Mouse (Mus musculus) liver, embryonic 14.5 days (tissue): Measurements from ENCODE around the gene Spats2.

ENCODE experiments used
- CTCF ChIP-seq: IDR thresholded peaks from 2 replicates; pipeline ENCODE4 v1.5.1; 2016; ENCODE audit warnings: antibody characterized with exemption, low read depth, control low read depth
- EP300 ChIP-seq: IDR thresholded peaks from 2 replicates; pipeline ENCODE4 v1.6.1; 2016; ENCODE audit warnings: antibody characterized with exemption, low read depth

DNA sequence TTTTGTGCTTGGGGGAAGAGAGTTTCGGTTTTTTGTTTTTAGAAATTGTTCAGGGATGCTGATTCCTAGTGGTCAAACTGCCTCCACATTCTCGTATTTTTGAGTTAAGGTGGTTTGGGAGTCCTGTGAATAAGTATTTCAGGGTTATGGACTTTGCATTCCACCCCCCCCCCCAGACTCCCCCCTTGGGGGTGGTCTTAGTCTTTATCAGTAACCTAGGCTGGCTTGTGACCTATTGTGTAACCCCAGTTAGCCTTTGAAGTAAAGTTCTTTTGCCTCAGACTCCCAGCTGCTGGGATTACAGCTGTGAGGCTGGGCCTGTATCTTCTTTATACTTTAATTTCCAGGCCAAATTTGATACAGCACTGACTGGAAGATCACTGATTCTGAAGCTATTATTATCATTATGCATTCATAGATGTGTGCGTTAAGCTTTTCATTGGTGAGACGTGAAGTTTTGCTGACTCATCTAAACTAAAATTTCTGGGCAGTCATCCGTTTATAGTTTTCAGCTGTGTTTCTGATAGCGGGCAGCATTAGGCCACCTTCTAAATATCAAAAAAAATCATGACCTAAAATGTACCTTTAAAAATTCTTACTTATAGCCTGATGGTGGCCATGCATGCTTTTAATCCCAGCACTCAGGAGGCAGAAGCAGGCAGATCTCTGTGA is 2.3 kb downstream of the Spats2 start:
- TF ChIP-seq CTCF (no peak), EP300 (no peak)
